Mouse (Mus musculus) C2C12 (cell line): ENCODE data around the gene Samd8.

Experiments
- CEBPB ChIP-seq: IDR thresholded peaks from one replicate; pipeline ENCODE4 v1.6.1; 2011; ENCODE audit warnings: low read depth, mild to moderate bottlenecking, control low read depth, moderate library complexity
- CTCF ChIP-seq: IDR thresholded peaks from one replicate; pipeline ENCODE4 v1.5.1; 2011; ENCODE audit not compliant: control insufficient read depth, insufficient read depth, insufficient read length
- FOSL1 ChIP-seq: IDR thresholded peaks from one replicate; pipeline ENCODE4 v1.8.0; 2011; ENCODE audit warnings: mild to moderate bottlenecking, low read length; ENCODE audit not compliant: poor library complexity, insufficient read depth, severe bottlenecking
- MAX ChIP-seq: IDR thresholded peaks from one replicate; pipeline ENCODE4 v1.6.1; 2011; ENCODE audit warnings: mild to moderate bottlenecking, control low read depth
- MYOD1 ChIP-seq: IDR thresholded peaks from one replicate; pipeline ENCODE4 v1.6.1; 2011; ENCODE audit warnings: low read depth; ENCODE audit not compliant: control insufficient read depth, insufficient read length
- MYOG ChIP-seq: IDR thresholded peaks from one replicate; pipeline ENCODE4 v1.6.1; 2011; ENCODE audit not compliant: control insufficient read depth, insufficient read length; ENCODE audit errors: extremely low read depth
- USF1 ChIP-seq: IDR thresholded peaks from one replicate; pipeline ENCODE4 v1.6.1; 2011; ENCODE audit warnings: low read depth, mild to moderate bottlenecking, control low read depth, moderate library complexity

- TF ChIP-seq CTCF (no peak), MAX (no peak), USF1 (no peak), CEBPB (no peak), MYOD1 (no peak), MYOG (no peak), FOSL1 (no peak)
These were observed 61.5 kb downstream of the Samd8 start for GRCm38 (mm10) chr14:21811744-21812393.
